22 mouse cellular contexts compared by ENCODE assay signal in the genomic region with DNA sequence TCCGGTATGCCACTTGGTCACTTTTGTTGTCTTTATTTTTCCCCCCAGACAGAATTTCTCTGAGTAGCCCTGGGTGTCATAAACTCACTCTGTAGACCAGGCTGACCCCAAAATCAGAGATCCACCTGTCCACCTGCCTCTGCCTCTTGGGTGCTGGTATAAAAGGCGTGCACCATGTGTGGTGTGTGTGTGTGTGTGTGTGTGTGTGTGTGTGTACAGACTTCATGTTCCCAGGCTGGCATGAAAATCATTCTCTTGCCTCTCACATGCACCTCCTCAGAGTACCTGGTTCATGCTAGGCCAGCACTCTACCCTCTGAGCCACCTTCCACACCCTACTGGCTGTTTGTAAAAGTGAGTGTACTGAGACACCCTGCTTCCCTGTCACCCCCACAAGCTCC.
"Had no signal": no experiment of that assay in that cellular context is flagged by ENCODE, and none has a peak within 500 bp of the region (broad histone marks: within the 10 kb centered on the region; RNA-seq: fewer than 3 reads in every experiment).

No protein-coding gene starts in this region.

- H3K27ac ChIP-seq: hindbrain, embryonic 13.5 days; hindbrain, embryonic 15.5 days; hindbrain, postnatal 0 days; kidney, embryonic 15.5 days; kidney, postnatal 0 days; limb, embryonic 13.5 days; limb, embryonic 15.5 days had no signal

- H3K36me3 ChIP-seq: hindbrain, embryonic 13.5 days; hindbrain, embryonic 15.5 days; kidney, embryonic 15.5 days; limb, embryonic 13.5 days; limb, embryonic 15.5 days had no signal

- H3K27me3 ChIP-seq: hindbrain, embryonic 13.5 days; hindbrain, embryonic 15.5 days; kidney, embryonic 15.5 days; limb, embryonic 13.5 days; limb, embryonic 15.5 days had no signal

- ATAC-seq: forebrain, postnatal 0 days; hindbrain, postnatal 0 days; intestine, embryonic 16.5 days had no signal

- H3K4me3 ChIP-seq: hindbrain, embryonic 13.5 days; hindbrain, embryonic 15.5 days; kidney, embryonic 15.5 days; limb, embryonic 13.5 days; limb, embryonic 15.5 days had no signal

- H3K9ac ChIP-seq: forebrain, postnatal 0 days; hindbrain, embryonic 13.5 days; hindbrain, embryonic 15.5 days; kidney, embryonic 15.5 days; limb, embryonic 13.5 days; limb, embryonic 15.5 days had no signal

- H3K9me3 ChIP-seq: hindbrain, embryonic 13.5 days; hindbrain, embryonic 15.5 days; kidney, embryonic 15.5 days; limb, embryonic 13.5 days; limb, embryonic 15.5 days had no signal

- DNase-seq: forebrain, postnatal 0 days; gastrocnemius, postnatal 14 days; gastrocnemius, postnatal 36 days; heart, adult 18-20 months; heart, postnatal 10 days; kidney, adult 11 months; kidney, adult 2 months; kidney, adult 9 months; kidney, postnatal 14 days; kidney, postnatal 36 days; layer of hippocampus, adult 9-11 months; layer of hippocampus, postnatal 36 days; left cerebral cortex, postnatal 4 days had no signal

- H3K4me2 ChIP-seq: heart, embryonic 11.5 days; hindbrain, embryonic 13.5 days; hindbrain, embryonic 15.5 days; kidney, embryonic 15.5 days; limb, embryonic 13.5 days; limb, embryonic 15.5 days had no signal
